Mouse (Mus musculus) adrenal gland, postnatal 10 days (tissue): ENCODE results near the gene Rdh5. TPM values are rescaled to one million over a fixed set of nuclear protein-coding genes. Genes with fewer than 3 reads are reported as not detected.

Experiments
- DNase-seq: peaks from one replicate; pipeline ENCODE4 v3.0.0; 2021; ENCODE audit warnings: mixed read lengths
- long read RNA-seq, 2 experiments: library from polyadenylated mRNA; stranded (forward); transcript quantifications; one replicate each; pipeline ENCODE4 v2.0.0; 2021
- total RNA-seq, 2 experiments: library from RNA; stranded (reverse); gene quantifications; 2 replicates each; pipeline ENCODE4 v1.2.3; 2021

Rdh5 gene
- total RNA-seq, result 10 to 100 TPM; 16.4 to 22.8 TPM
- long read RNA-seq, experiment 1, transcript Rdh5-201 (5 exons, 1,258 nt), result major isoform, 6 of 33 reads
- long read RNA-seq, experiment 1, partial matches to known transcripts, result 3 of 33 reads
- long read RNA-seq, experiment 1, other reads (novel, unspliced or antisense), result 23 of 33 reads
- long read RNA-seq, experiment 2, partial matches to known transcripts, result 0 of 10 reads
- long read RNA-seq, experiment 2, other reads (novel, unspliced or antisense), result 9 of 10 reads

- DNase-seq, result no peak
Observed at GRCm38 (mm10) chr10:128922822-128923012, at the start of gene Rdh5. Gene Rdh5 (minus strand): TSS chr10:128922888.

GRCm38 (mm10) chr10:128970740-128971250, 48.1 kb upstream of the Rdh5 start:
- no peak for DNase-seq

- no peak for DNase-seq
Observed at GRCm38 (mm10) chr10:128968341-128968749, 45.7 kb upstream of the Rdh5 start.

GRCm38 (mm10) chr10:128965871-128966270, 43.2 kb upstream of the Rdh5 start:
- no peak for DNase-seq

GRCm38 (mm10) chr10:128964961-128965360, 42.3 kb upstream of the Rdh5 start:
- DNase-seq, result no peak

- no peak for DNase-seq
Observed at GRCm38 (mm10) chr10:128960590-128961584, 38.2 kb upstream of the Rdh5 start, which contains the start of gene Mettl7b. Gene Mettl7b (minus strand): TSS chr10:128960988.

GRCm38 (mm10) chr10:128960142-128960541, 37.5 kb upstream of the Rdh5 start:
- no peak for DNase-seq

- no peak for DNase-seq
Observed at GRCm38 (mm10) chr10:128958340-128958739, 35.7 kb upstream of the Rdh5 start.

GRCm38 (mm10) chr10:128950208-128950887, 27.7 kb upstream of the Rdh5 start:
- no peak for DNase-seq

GRCm38 (mm10) chr10:128947496-128947895, 24.8 kb upstream of the Rdh5 start:
- DNase-seq, result no peak

- peak; percentile 73 for DNase-seq
Observed at GRCm38 (mm10) chr10:128945675-128946074, 23.0 kb upstream of the Rdh5 start.

GRCm38 (mm10) chr10:128940475-128941061, 17.9 kb upstream of the Rdh5 start:
- DNase-seq, result no peak

- DNase-seq, result peak; percentile 59
Observed at GRCm38 (mm10) chr10:128938974-128939373, 16.3 kb upstream of the Rdh5 start.

GRCm38 (mm10) chr10:128938457-128938856, 15.8 kb upstream of the Rdh5 start:
- peak; percentile 86 for DNase-seq

- DNase-seq, result peak; percentile 44
Observed at GRCm38 (mm10) chr10:128937756-128938390, 15.2 kb upstream of the Rdh5 start.

- no peak for DNase-seq
Observed at GRCm38 (mm10) chr10:128935826-128936440, 13.2 kb upstream of the Rdh5 start.

GRCm38 (mm10) chr10:128934997-128935787, 12.5 kb upstream of the Rdh5 start:
- no peak for DNase-seq

- DNase-seq, result no peak
Observed at GRCm38 (mm10) chr10:128933976-128934721, 11.5 kb upstream of the Rdh5 start.

GRCm38 (mm10) chr10:128933574-128933973, 10.9 kb upstream of the Rdh5 start, which contains the start of gene Itga7:
Gene Itga7 (plus strand): TSS chr10:128933818.
- DNase-seq, result peak; percentile 70

GRCm38 (mm10) chr10:128931441-128931840, 8.8 kb upstream of the Rdh5 start:
- no peak for DNase-seq
